Mouse (Mus musculus) ES-E14 (cell line): ENCODE results near the gene Hes7.

Experiments
- CHD2 ChIP-seq: IDR thresholded peaks from 2 replicates; pipeline ENCODE4 v1.6.1; 2014; ENCODE audit warnings: mild to moderate bottlenecking, low read depth, low read length, inconsistent platforms
- HCFC1 ChIP-seq: IDR thresholded peaks from 2 replicates; pipeline ENCODE4 v1.6.1; 2012; ENCODE audit warnings: low read length, inconsistent platforms, borderline replicate concordance; ENCODE audit not compliant: insufficient read depth
- MAFK ChIP-seq: IDR thresholded peaks from 2 replicates; pipeline ENCODE4 v1.6.1; 2014; ENCODE audit warnings: mild to moderate bottlenecking, low read depth, low read length, inconsistent platforms; ENCODE audit not compliant: insufficient read depth
- ZNF384 ChIP-seq: IDR thresholded peaks from 2 replicates; pipeline ENCODE4 v1.6.1; 2012; ENCODE audit warnings: low read depth, low read length, inconsistent platforms

- no peak for TF ChIP-seq ZNF384
- no peak for TF ChIP-seq CHD2
- TF ChIP-seq MAFK, result no peak
- no peak for TF ChIP-seq HCFC1
These were observed 27.3 kb downstream of the Hes7 start for GRCm38 (mm10) chr11:69147546-69147945.
